Mouse (Mus musculus): ENCODE measurements around the gene Tppp3. TPM values are rescaled to one million over a fixed set of nuclear protein-coding genes. Genes with fewer than 3 reads are reported as not detected.

Gene Tppp3
- polyA plus RNA-seq, 1 experiment: not detected

GRCm38 (mm10) chr8:105455218-105455617 is 16.1 kb downstream of the Tppp3 start:
- TF ChIP-seq GATA1 (IDR thresholded peaks at IDR 0.05; ENCODE audit: low read length): no peak

GRCm38 (mm10) chr8:105454088-105454487 is 17.2 kb downstream of the Tppp3 start:
- no peak for TF ChIP-seq GATA1 (IDR thresholded peaks at IDR 0.05; ENCODE audit: low read length)

- TF ChIP-seq GATA1 (IDR thresholded peaks at IDR 0.05; ENCODE audit: low read length): no peak
These were observed 18.0 kb downstream of the Tppp3 start for GRCm38 (mm10) chr8:105453296-105453695.

- no peak for TF ChIP-seq GATA1 (IDR thresholded peaks at IDR 0.05; ENCODE audit: low read length)
These were observed 19.3 kb downstream of the Tppp3 start for GRCm38 (mm10) chr8:105451903-105452603.

- no peak for TF ChIP-seq GATA1 (IDR thresholded peaks at IDR 0.05; ENCODE audit: low read length)
These were observed 20.3 kb downstream of the Tppp3 start for GRCm38 (mm10) chr8:105450977-105451376.

- TF ChIP-seq GATA1 (IDR thresholded peaks at IDR 0.05; ENCODE audit: low read length): no peak
These were observed 22.7 kb downstream of the Tppp3 start for GRCm38 (mm10) chr8:105448596-105448995.

- TF ChIP-seq GATA1 (IDR thresholded peaks at IDR 0.05; ENCODE audit: low read length): no peak
These were observed 23.1 kb downstream of the Tppp3 start for GRCm38 (mm10) chr8:105448188-105448587.

GRCm38 (mm10) chr8:105446127-105446552 is 25.2 kb downstream of the Tppp3 start:
- no peak for TF ChIP-seq GATA1 (IDR thresholded peaks at IDR 0.05; ENCODE audit: low read length)

- no peak for TF ChIP-seq GATA1 (IDR thresholded peaks at IDR 0.05; ENCODE audit: low read length)
These were observed 25.8 kb downstream of the Tppp3 start for GRCm38 (mm10) chr8:105445296-105446126.

GRCm38 (mm10) chr8:105442661-105443060 is 28.7 kb downstream of the Tppp3 start:
- no peak for TF ChIP-seq GATA1 (IDR thresholded peaks at IDR 0.05; ENCODE audit: low read length)

GRCm38 (mm10) chr8:105441433-105441832 is 29.9 kb downstream of the Tppp3 start:
- no peak for TF ChIP-seq GATA1 (IDR thresholded peaks at IDR 0.05; ENCODE audit: low read length)

GRCm38 (mm10) chr8:105438865-105439264 is 32.5 kb downstream of the Tppp3 start:
- no peak for TF ChIP-seq GATA1 (IDR thresholded peaks at IDR 0.05; ENCODE audit: low read length)

GRCm38 (mm10) chr8:105437078-105437748 is 34.1 kb downstream of the Tppp3 start:
- no peak for TF ChIP-seq GATA1 (IDR thresholded peaks at IDR 0.05; ENCODE audit: low read length)

GRCm38 (mm10) chr8:105436218-105436617 is 35.1 kb downstream of the Tppp3 start:
- TF ChIP-seq GATA1 (IDR thresholded peaks at IDR 0.05; ENCODE audit: low read length): no peak

GRCm38 (mm10) chr8:105434136-105434535 is 37.2 kb downstream of the Tppp3 start:
- TF ChIP-seq GATA1 (IDR thresholded peaks at IDR 0.05; ENCODE audit: low read length): no peak

- no peak for TF ChIP-seq GATA1 (IDR thresholded peaks at IDR 0.05; ENCODE audit: low read length)
These were observed 37.8 kb downstream of the Tppp3 start for GRCm38 (mm10) chr8:105433511-105433910.

Data from G1E-ER4 (cell line).